9 mouse cellular contexts compared by ENCODE assay signal in the genomic region with DNA sequence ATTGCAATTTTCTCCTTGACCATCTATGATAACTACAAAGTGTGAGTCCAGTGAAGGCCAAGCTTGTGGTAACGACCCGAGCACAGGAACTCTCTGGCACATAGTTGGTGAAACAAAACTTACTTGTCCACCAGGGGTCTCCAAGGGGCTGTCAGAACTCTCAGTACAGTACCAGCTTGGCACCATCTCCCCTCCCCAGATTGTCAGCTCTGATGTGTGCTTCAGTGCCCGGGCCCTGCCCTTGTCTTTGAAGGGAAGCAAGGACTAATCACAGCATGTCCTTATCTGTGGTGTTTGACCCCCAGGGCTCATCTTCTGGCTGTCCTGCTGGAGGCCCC.
A peak's percentile ranks its signal among the peaks of the same experiment; 100 is the strongest.
DNase-seq lines count a peak whose midpoint lies in the region; ATAC-seq and TF ChIP-seq lines count a peak whose summit lies in the region.
"Had no signal": no experiment of that assay in that cellular context is flagged by ENCODE, and none has a peak within 500 bp of the region (broad histone marks: within the 10 kb centered on the region; RNA-seq: fewer than 3 reads in every experiment).

No protein-coding gene starts in this region.

- no peaks in the 10 kb centered on the region for H3K27me3 ChIP-seq in spleen, adult 2 months (ENCODE audit: control insufficient read depth, insufficient read depth, low read length)
- H3K27me3 ChIP-seq in forebrain, embryonic 16.5 days (replicated peaks; ENCODE audit: control insufficient read depth, insufficient read depth, low read length), result no peaks in the 10 kb centered on the region
- H3K27me3 ChIP-seq in stomach, postnatal 0 days (ENCODE audit: control insufficient read depth, insufficient read depth, low read length), result no peaks in the 10 kb centered on the region

- ATAC-seq in forebrain, embryonic 16.5 days, result peak; percentile 84
- ATAC-seq in stomach, postnatal 0 days (ENCODE audit: low FRiP score, low TSS enrichment), result no peak; the same call in 1 of the 2 replicates

- H3K36me3 ChIP-seq in spleen, adult 2 months (ENCODE audit: control insufficient read depth, insufficient read depth, low read length), result no peaks in the 10 kb centered on the region
- H3K36me3 ChIP-seq in forebrain, embryonic 16.5 days (ENCODE audit: control insufficient read depth, insufficient read depth), result no peaks in the 10 kb centered on the region
- no peaks in the 10 kb centered on the region for H3K36me3 ChIP-seq in stomach, postnatal 0 days (ENCODE audit: control insufficient read depth, insufficient read depth, low read length)

- TF ChIP-seq CTCF in spleen, adult 2 months (IDR thresholded peaks at IDR 0.05; ENCODE audit: extremely low read depth, insufficient read depth, insufficient read length, insufficient replicate concordance), result peak; percentile 15; the same call in 1 of the 2 replicates
- TF ChIP-seq CTCF in stomach, postnatal 0 days (IDR thresholded peaks at IDR 0.05; ENCODE audit: low read depth), result peak; percentile 66

- H3K4me1 ChIP-seq in spleen, adult 2 months (ENCODE audit: control insufficient read depth, insufficient read depth, insufficient read length), result peaks cover 6% of the 10 kb centered on the region; the same call in 1 of the 2 replicates
- H3K4me1 ChIP-seq in forebrain, embryonic 16.5 days (replicated peaks; ENCODE audit: control insufficient read depth, insufficient read depth, low read length), result no peaks in the 10 kb centered on the region
- H3K4me1 ChIP-seq in stomach, postnatal 0 days (replicated peaks; ENCODE audit: control insufficient read depth, insufficient read depth), result no peaks in the 10 kb centered on the region
- H3K4me1 ChIP-seq: megakaryocyte, embryonic 14.5 days had no signal

- no peak overlapping the region for H3K4me3 ChIP-seq in spleen, adult 2 months (ENCODE audit: extremely low read depth, insufficient read depth, insufficient read length)
- H3K4me3 ChIP-seq in forebrain, embryonic 16.5 days (replicated peaks; ENCODE audit: low read length), result no peak overlapping the region
- no peak overlapping the region for H3K4me3 ChIP-seq in stomach, postnatal 0 days (ENCODE audit: low read depth, low read length)
- H3K4me3 ChIP-seq: megakaryocyte, embryonic 14.5 days had no signal

- TF ChIP-seq POLR2A in spleen, adult 2 months (IDR thresholded peaks at IDR 0.05; ENCODE audit: low read depth, low read length), result no peak

- no peaks in the 10 kb centered on the region for H3K9me3 ChIP-seq in forebrain, embryonic 16.5 days (ENCODE audit: control insufficient read depth, low read length)
- no peaks in the 10 kb centered on the region for H3K9me3 ChIP-seq in stomach, postnatal 0 days (ENCODE audit: control insufficient read depth, low read length)
- H3K9me3 ChIP-seq: megakaryocyte, embryonic 14.5 days had no signal

- H3K27ac ChIP-seq in spleen, adult 2 months (ENCODE audit: insufficient read depth, low read length), result no peak overlapping the region
- no peak overlapping the region for H3K27ac ChIP-seq in forebrain, embryonic 16.5 days (ENCODE audit: low read length)
- H3K27ac ChIP-seq in stomach, postnatal 0 days (replicated peaks), result no peak overlapping the region

- WGBS in spleen, adult 2 months, result 49% methylated on average over 3 of the region's 3 CpGs
- WGBS in forebrain, embryonic 16.5 days, result 46% methylated on average over 3 of the region's 3 CpGs
- 44% methylated on average over 3 of the region's 3 CpGs for WGBS in stomach, postnatal 0 days

- H3K4me2 ChIP-seq in forebrain, embryonic 16.5 days (ENCODE audit: low read length), result no peak overlapping the region
- no peak overlapping the region for H3K4me2 ChIP-seq in stomach, postnatal 0 days (replicated peaks; ENCODE audit: low read depth)

- DNase-seq in frontal cortex, postnatal 10 days (ENCODE audit: low spot score in 2 of 2), result peak; percentile 32 to 40
- no peak for DNase-seq in frontal cortex, postnatal 25 days (ENCODE audit: low spot score in 2 of 2)
- DNase-seq in spleen, adult 2 months (ENCODE audit: low read depth in 1 of 2, low spot score in 2 of 2), result no peak
- no peak for DNase-seq in spleen, postnatal 4 days (ENCODE audit: low spot score in 2 of 2)
- peak; percentile 47 to 62 for DNase-seq in kidney, postnatal 4 days
- no peak for DNase-seq in stomach, postnatal 0 days (ENCODE audit: low spot score)
- no peak for DNase-seq in B cell, adult 2 months

- no peak overlapping the region for H3K9ac ChIP-seq in forebrain, embryonic 16.5 days (replicated peaks; ENCODE audit: low read depth, low read length)
- no peak overlapping the region for H3K9ac ChIP-seq in stomach, postnatal 0 days (ENCODE audit: low read length)

- no peak for TF ChIP-seq EP300 in stomach, postnatal 0 days (optimal IDR thresholded peaks at IDR 0.05)

Comparison
In these comparisons a context has a peak if more than half of its experiments do, and no peak if none do; other contexts are left out.
1. DNase-seq: peak in frontal cortex, postnatal 10 days (2 of 2) and kidney, postnatal 4 days (2 of 2); none in frontal cortex, postnatal 25 days (0 of 2), spleen, adult 2 months (0 of 2), spleen, postnatal 4 days (0 of 2), stomach, postnatal 0 days (single experiment) and B cell, adult 2 months (0 of 2).